Mouse (Mus musculus) mouse trophoblast stem cell (cell line): ENCODE data around the gene Mrpl44.

Source experiments
- in situ Hi-C, 2 experiments: fragments of 300-500 bp; cut with MseI, MboI; formaldehyde crosslinking; loops; 2 replicates in 1 of 2; 3 replicates in 1 of 2; pipeline ENCODE4 v1.15.1; 2025

Gene Mrpl44

GRCm38 (mm10) chr1:79775927-79776458, at the start of gene Mrpl44, which contains the start of gene Wdfy1:
TSS of gene Mrpl44 (plus strand) at chr1:79776018.
TSS of gene Wdfy1 (minus strand) at chr1:79776143.
- in situ Hi-C loops: no loop called here

DNA sequence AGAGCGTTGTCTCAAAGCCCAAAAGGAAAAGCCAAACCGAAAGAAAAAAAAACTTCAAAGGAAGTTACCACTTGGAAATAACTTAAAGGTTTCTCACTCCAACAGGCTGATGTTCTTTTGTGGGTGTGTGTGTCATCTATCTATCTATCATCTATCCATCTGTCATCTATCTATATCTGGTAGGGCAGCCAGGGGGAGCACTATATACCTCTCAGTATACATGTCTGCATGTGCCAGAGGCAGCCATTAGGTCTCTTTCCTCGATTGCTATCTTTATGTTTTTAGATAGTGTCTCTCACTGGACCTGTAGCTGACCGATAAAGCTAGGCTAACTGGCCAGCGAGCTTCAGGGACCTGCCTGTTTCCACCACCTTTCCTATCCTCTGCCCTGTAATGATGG, 41.0 kb upstream of the Mrpl44 start:
- in situ Hi-C loops: no loop called here

- in situ Hi-C loops: no loop called here
Measured at GRCm38 (mm10) chr1:79736408-79736807, 39.4 kb upstream of the Mrpl44 start.

GRCm38 (mm10) chr1:79739726-79740125, 36.1 kb upstream of the Mrpl44 start:
- in situ Hi-C loops: no loop called here

DNA sequence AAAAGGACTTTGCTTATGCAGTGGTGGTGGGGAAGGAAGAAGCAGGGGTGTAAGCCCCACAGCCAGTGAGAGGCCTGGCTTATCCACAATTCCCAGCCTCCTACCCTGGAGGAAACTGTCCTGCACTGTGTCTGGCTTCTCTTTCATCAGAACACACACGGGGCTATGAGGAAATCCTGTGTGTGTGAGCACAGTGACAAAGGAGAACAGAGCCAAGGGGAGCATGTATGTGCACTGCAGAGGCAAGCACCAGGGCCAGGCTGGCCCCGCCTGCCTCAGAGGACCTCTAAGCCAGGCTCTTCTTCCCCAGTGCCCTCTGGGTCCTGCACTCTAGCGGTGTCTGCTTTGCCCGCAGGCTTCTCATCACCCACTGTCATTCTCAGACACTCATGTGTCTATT, 34.8 kb upstream of the Mrpl44 start:
- in situ Hi-C loops: no loop called here

DNA sequence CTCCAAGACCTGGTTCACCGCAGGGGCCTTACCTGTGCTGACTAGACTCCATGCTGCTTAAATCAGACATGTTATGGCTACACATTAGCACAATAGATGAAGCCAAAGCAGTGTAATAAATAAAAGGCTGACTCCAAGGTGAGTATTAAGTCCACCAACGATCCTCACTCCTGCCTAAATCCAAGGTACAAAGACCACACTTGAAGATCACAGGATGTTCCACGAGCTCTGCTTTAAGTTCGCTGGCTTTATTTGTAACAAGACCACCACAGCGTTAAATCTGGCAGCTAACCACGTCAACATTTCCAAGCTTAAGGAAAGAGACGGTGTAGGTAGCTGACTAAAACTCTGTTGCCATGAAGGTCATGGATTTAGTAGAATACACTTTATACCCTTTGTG, 32.9 kb upstream of the Mrpl44 start:
- in situ Hi-C loops: no loop called here

GRCm38 (mm10) chr1:79743385-79743784, 32.4 kb upstream of the Mrpl44 start:
- in situ Hi-C loops: no loop called here

GRCm38 (mm10) chr1:79746056-79746455, 29.8 kb upstream of the Mrpl44 start:
- in situ Hi-C loops: no loop called here

DNA sequence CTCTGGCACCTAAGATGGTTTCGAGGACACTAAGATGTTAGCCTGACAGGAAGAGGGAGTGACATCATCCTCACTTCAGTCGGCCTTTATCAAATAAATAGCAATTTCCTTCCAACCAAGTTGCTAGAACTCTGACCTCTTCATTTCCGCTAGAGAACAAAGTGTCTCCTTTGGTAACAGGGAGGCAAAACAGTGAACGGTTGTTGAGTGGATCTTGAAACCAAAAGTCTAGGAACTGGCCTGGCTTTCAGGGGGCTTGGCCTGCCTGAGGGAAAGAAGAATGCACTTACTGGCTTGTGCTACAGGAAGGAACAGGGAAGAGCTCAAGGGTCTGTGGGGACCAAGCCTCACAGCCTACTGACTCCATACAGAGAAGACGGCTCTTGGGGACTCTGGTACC, 24.6 kb upstream of the Mrpl44 start:
- in situ Hi-C loops: no loop called here

GRCm38 (mm10) chr1:79752015-79752695, 23.7 kb upstream of the Mrpl44 start:
- in situ Hi-C loops: no loop called here

GRCm38 (mm10) chr1:79752714-79753340, 23.0 kb upstream of the Mrpl44 start:
- in situ Hi-C loops: no loop called here

GRCm38 (mm10) chr1:79753456-79753855, 22.4 kb upstream of the Mrpl44 start:
- in situ Hi-C loops: no loop called here

GRCm38 (mm10) chr1:79754936-79755335, 20.9 kb upstream of the Mrpl44 start:
- in situ Hi-C loops: no loop called here

DNA sequence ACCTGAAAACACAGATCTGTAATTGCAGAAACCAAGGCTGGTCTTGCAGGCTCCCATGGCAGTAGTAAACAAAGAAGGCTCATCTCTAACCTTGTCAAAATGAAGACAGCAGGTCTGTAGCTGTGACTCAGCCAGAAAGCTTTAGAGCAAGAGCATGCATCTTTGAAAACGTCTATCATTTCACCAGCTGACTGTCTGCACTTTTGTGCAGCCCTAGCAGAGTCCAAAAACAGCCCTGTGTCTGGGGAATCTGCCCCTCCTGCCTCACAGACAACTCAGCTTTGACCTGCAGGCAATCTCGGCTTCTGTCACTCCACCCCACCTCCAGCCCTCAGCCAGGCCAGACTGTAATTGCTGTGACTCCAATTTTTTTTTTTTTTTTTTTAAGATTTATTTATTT, 20.4 kb upstream of the Mrpl44 start:
- in situ Hi-C loops: no loop called here

DNA sequence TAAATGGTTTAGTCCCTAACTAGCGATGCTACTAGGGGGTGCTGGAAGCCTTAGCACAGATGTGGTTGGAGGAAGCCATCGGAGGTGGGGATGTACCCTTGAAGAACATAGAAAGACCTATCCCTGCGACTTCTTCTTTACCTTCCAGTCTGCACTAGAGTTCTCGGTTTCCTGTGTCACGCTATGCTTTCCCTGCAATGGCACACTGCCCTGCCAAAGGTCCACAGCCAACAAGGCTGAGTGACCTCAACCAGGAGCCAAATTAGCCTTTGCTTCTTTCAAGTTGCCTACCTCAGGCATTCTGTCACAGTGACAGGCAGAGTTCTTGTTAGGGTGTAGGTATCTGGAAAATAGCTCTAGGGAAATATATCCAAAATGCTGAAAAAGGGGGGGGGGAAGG, 19.4 kb upstream of the Mrpl44 start:
- in situ Hi-C loops: no loop called here

DNA sequence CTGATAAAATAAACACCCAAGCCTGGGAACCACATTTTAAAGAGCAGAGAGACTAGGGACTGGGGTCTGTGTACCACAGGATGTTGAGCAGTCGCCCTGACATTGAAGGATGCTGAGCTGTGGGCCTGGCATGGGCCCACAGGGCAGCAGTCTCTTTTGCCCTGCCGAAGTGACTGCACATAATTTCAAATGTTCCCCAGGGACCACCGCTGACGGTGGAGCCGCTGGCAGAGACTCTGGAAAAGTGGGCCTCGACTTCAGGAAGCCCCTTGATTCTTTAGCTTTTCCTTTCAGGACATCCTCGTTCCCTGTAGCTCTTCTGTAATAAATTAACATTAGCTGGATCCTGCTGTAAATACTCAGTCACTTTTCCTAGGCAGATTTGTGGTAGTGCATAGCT, 18.7 kb upstream of the Mrpl44 start:
- in situ Hi-C loops: no loop called here

DNA sequence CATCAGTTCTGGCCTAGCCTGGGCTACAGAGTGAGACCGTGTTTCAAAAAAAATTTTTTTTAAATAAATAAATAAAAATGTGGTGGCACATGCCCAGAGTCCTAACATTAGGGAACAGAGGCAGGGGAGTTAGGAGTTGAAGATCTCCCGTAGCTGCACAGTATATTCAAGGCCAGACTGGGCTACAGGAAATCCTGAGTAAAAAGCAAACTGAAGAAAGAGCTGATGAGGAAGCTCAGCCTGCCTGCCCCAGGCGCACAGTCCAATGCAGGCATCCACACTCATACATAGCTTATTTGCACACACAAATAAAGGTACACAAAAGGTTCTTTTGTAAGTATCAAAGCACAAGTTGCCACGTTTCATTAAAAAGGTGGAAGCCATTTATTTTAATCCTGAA, 18.2 kb upstream of the Mrpl44 start:
- in situ Hi-C loops: no loop called here

GRCm38 (mm10) chr1:79759006-79759405, 16.8 kb upstream of the Mrpl44 start:
- in situ Hi-C loops: no loop called here

GRCm38 (mm10) chr1:79759436-79759972, 16.3 kb upstream of the Mrpl44 start:
- in situ Hi-C loops: no loop called here

GRCm38 (mm10) chr1:79760656-79761055, 15.2 kb upstream of the Mrpl44 start:
- in situ Hi-C loops: no loop called here

- in situ Hi-C loops: no loop called here
Measured at GRCm38 (mm10) chr1:79761106-79761916, 14.5 kb upstream of the Mrpl44 start.

DNA sequence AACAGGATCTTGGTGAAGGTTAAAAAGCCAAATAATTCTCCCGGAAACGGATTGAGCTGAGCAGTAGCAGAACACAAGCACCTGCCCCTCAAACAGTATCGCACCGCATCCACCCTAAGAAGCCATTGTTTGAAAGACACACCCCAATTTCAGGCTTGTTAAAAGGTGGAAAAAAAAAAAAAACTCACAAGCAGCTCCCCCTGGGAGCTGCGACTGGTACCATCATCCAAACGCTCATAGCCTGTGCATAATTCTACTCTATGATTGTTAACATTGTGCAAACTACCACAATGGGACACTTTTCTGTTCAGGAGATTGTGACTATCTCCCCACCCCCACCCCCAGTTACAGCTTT, 13.9 kb upstream of the Mrpl44 start:
- in situ Hi-C loops: no loop called here
